27 mouse cellular contexts compared by ENCODE assay signal in the genomic region with DNA sequence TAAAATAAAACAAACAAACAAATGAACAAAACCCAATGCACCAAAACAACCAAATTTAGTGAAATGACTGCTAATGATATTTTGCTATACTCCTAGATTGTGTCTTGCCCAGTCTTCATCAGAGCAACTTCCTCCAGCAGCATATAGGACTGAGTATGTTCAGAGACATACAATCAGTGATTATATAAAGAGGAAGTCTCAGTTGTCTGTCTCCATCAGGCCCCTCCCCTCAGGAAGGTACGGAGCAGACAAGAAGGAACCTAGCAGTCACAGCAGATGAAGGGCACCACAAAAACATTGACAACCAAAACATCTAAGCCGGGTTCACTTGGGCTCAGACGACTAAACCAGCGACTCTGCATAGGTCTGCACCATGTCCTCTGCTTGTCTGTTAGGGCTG.
"Had no signal": no experiment of that assay in that cellular context is flagged by ENCODE, and none has a peak within 500 bp of the region (broad histone marks: within the 10 kb centered on the region; RNA-seq: fewer than 3 reads in every experiment).

No protein-coding gene starts in this region.

- H3K27ac ChIP-seq: embryonic facial prominence, embryonic 10.5 days; embryonic facial prominence, embryonic 12.5 days; embryonic facial prominence, embryonic 13.5 days; embryonic facial prominence, embryonic 15.5 days; forebrain, embryonic 10.5 days; forebrain, embryonic 12.5 days; forebrain, embryonic 13.5 days; forebrain, embryonic 15.5 days; gastrocnemius, adult 2 months had no signal

- DNase-seq: cerebellum, adult 9-11 months; cerebellum, postnatal 10 days; cerebellum, postnatal 14 days; cerebellum, postnatal 25 days; cerebellum, postnatal 36 days; embryo, embryonic 11 days; forebrain, postnatal 0 days; gastrocnemius, adult 2 months; gastrocnemius, postnatal 10 days; gastrocnemius, postnatal 14 days; gastrocnemius, postnatal 25 days; gastrocnemius, postnatal 36 days; heart, adult 11 months; heart, adult 18-20 months had no signal

- H3K36me3 ChIP-seq: embryonic facial prominence, embryonic 10.5 days; embryonic facial prominence, embryonic 12.5 days; embryonic facial prominence, embryonic 13.5 days; embryonic facial prominence, embryonic 15.5 days; forebrain, embryonic 10.5 days; forebrain, embryonic 12.5 days; forebrain, embryonic 15.5 days; heart, embryonic 12.5 days had no signal

- H3K4me1 ChIP-seq: embryonic facial prominence, embryonic 10.5 days; embryonic facial prominence, embryonic 12.5 days; embryonic facial prominence, embryonic 13.5 days; embryonic facial prominence, embryonic 15.5 days; forebrain, embryonic 10.5 days; forebrain, embryonic 12.5 days; forebrain, embryonic 13.5 days; forebrain, embryonic 15.5 days; heart, embryonic 12.5 days had no signal

- H3K27me3 ChIP-seq: embryonic facial prominence, embryonic 12.5 days; embryonic facial prominence, embryonic 13.5 days; embryonic facial prominence, embryonic 15.5 days; forebrain, embryonic 12.5 days; forebrain, embryonic 13.5 days; forebrain, embryonic 15.5 days; heart, embryonic 12.5 days had no signal

- ATAC-seq: forebrain, embryonic 13.5 days; forebrain, embryonic 14.5 days; forebrain, embryonic 15.5 days; forebrain, embryonic 16.5 days; forebrain, postnatal 0 days had no signal

- H3K4me3 ChIP-seq: embryonic facial prominence, embryonic 10.5 days; embryonic facial prominence, embryonic 12.5 days; embryonic facial prominence, embryonic 13.5 days; embryonic facial prominence, embryonic 15.5 days; erythroblast, embryonic 14.5 days; forebrain, embryonic 10.5 days; forebrain, embryonic 12.5 days; forebrain, embryonic 13.5 days; forebrain, embryonic 15.5 days; gastrocnemius, adult 2 months; heart, embryonic 12.5 days had no signal

- H3K9me3 ChIP-seq: embryonic facial prominence, embryonic 10.5 days; embryonic facial prominence, embryonic 12.5 days; embryonic facial prominence, embryonic 13.5 days; embryonic facial prominence, embryonic 15.5 days; forebrain, embryonic 10.5 days; forebrain, embryonic 12.5 days; forebrain, embryonic 13.5 days; forebrain, embryonic 15.5 days; heart, embryonic 12.5 days had no signal

- H3K4me2 ChIP-seq: embryonic facial prominence, embryonic 12.5 days; embryonic facial prominence, embryonic 13.5 days; embryonic facial prominence, embryonic 15.5 days; forebrain, embryonic 12.5 days; forebrain, embryonic 13.5 days; forebrain, embryonic 15.5 days; heart, embryonic 11.5 days; heart, embryonic 12.5 days had no signal

- H3K9ac ChIP-seq: embryonic facial prominence, embryonic 12.5 days; embryonic facial prominence, embryonic 13.5 days; embryonic facial prominence, embryonic 15.5 days; forebrain, embryonic 12.5 days; forebrain, embryonic 13.5 days; forebrain, embryonic 15.5 days; forebrain, postnatal 0 days; heart, embryonic 12.5 days had no signal
